Mouse (Mus musculus): ENCODE measurements around the gene Gm45711.
"Not testable (repeated sequence)": the region's sequence is repeated elsewhere in the genome, so short reads cannot be mapped to it uniquely, and the experiment has no call there.

Gm45711 gene

GRCm38 (mm10) chr8:104309441-104310155, at the start of gene Gm45711, which contains the start of gene Cmtm1:
Gene Gm45711, minus strand, starts transcription at chr8:104310081.
Gene Cmtm1, minus strand, starts transcription at chr8:104310145.
- not testable (repeated sequence) for DNase-seq (ENCODE audit: low spot score)

- DNase-seq (ENCODE audit: low spot score), result no peak
Measured at GRCm38 (mm10) chr8:104358637-104359036, 48.8 kb upstream of the Gm45711 start.

GRCm38 (mm10) chr8:104354504-104354903, 44.6 kb upstream of the Gm45711 start:
- DNase-seq (ENCODE audit: low spot score), result no peak

GRCm38 (mm10) chr8:104353186-104353585, 43.3 kb upstream of the Gm45711 start:
- DNase-seq (ENCODE audit: low spot score), result no peak

- DNase-seq (ENCODE audit: low spot score), result no peak
Measured at GRCm38 (mm10) chr8:104350047-104350446, 40.2 kb upstream of the Gm45711 start.

GRCm38 (mm10) chr8:104348971-104349370, 39.1 kb upstream of the Gm45711 start:
- DNase-seq (ENCODE audit: low spot score), result no peak

GRCm38 (mm10) chr8:104346706-104347105, 36.8 kb upstream of the Gm45711 start:
- DNase-seq (ENCODE audit: low spot score), result peak; percentile 58

GRCm38 (mm10) chr8:104344622-104345021, 34.7 kb upstream of the Gm45711 start:
- no peak for DNase-seq (ENCODE audit: low spot score)

- peak; percentile 94 for DNase-seq (ENCODE audit: low spot score)
Measured at GRCm38 (mm10) chr8:104343957-104344356, 34.1 kb upstream of the Gm45711 start.

- no peak for DNase-seq (ENCODE audit: low spot score)
Measured at GRCm38 (mm10) chr8:104342426-104342825, 32.5 kb upstream of the Gm45711 start.

- DNase-seq (ENCODE audit: low spot score), result no peak
Measured at GRCm38 (mm10) chr8:104341678-104342077, 31.8 kb upstream of the Gm45711 start.

GRCm38 (mm10) chr8:104341106-104341561, 31.3 kb upstream of the Gm45711 start:
- peak; percentile 91 for DNase-seq (ENCODE audit: low spot score)

GRCm38 (mm10) chr8:104340233-104341105, 30.6 kb upstream of the Gm45711 start:
- DNase-seq (ENCODE audit: low spot score), result peak; percentile 90

GRCm38 (mm10) chr8:104339983-104340232, 30.0 kb upstream of the Gm45711 start:
- DNase-seq (ENCODE audit: low spot score), result no peak

- peak; percentile 53 for DNase-seq (ENCODE audit: low spot score)
Measured at GRCm38 (mm10) chr8:104339229-104339982, 29.5 kb upstream of the Gm45711 start, which contains the start of gene Cmtm3. Gene Cmtm3, plus strand, starts transcription at chr8:104339410.

- peak; percentile 43 for DNase-seq (ENCODE audit: low spot score)
Measured at GRCm38 (mm10) chr8:104337890-104338289, 28.0 kb upstream of the Gm45711 start.

GRCm38 (mm10) chr8:104336806-104337205, 26.9 kb upstream of the Gm45711 start:
- peak; percentile 26 for DNase-seq (ENCODE audit: low spot score)

- DNase-seq (ENCODE audit: low spot score), result no peak
Measured at GRCm38 (mm10) chr8:104334196-104334595, 24.3 kb upstream of the Gm45711 start.

GRCm38 (mm10) chr8:104333786-104334185, 23.9 kb upstream of the Gm45711 start:
- peak; percentile 18 for DNase-seq (ENCODE audit: low spot score)

GRCm38 (mm10) chr8:104332665-104333631, 23.1 kb upstream of the Gm45711 start:
- no peak for DNase-seq (ENCODE audit: low spot score)

- DNase-seq (ENCODE audit: low spot score), result not testable (repeated sequence)
Measured at GRCm38 (mm10) chr8:104321930-104322329, 12.0 kb upstream of the Gm45711 start, which contains the start of gene Cmtm2b. Gene Cmtm2b, plus strand, starts transcription at chr8:104322230.
